Mouse (Mus musculus) granulocyte monocyte progenitor cell, adult 5-6 weeks (primary cell): ENCODE results near the gene Nmnat1. TPM values are rescaled to one million over a fixed set of nuclear protein-coding genes. Genes with fewer than 3 reads are reported as not detected.

Experiments
- ATAC-seq: replicated peaks from 2 replicates; pipeline ENCODE4 v1.8.0; 2016; ENCODE audit warnings: mild to moderate bottlenecking, moderate TSS enrichment, inconsistent platforms; ENCODE audit not compliant: poor library complexity, severe bottlenecking
- total RNA-seq, 2 experiments: library from RNA; stranded (forward) in 1 of 2; stranded (reverse) in 1 of 2; fragments of 200-712, 200-1000 nt in 1 of 2; fragments of >200 nt in 1 of 2; fragmentation: Nextera tagmentation in 1 of 2; gene quantifications; 2 replicates each; pipeline ENCODE4 v1.2.3; 2014 to 2017

Gene Nmnat1
- 5.0 and 7.0 TPM in 2 replicates for total RNA-seq (2014; fragmentation: Nextera tagmentation)
- total RNA-seq (2017), result 10.3 and 11.5 TPM in 2 replicates

GRCm38 (mm10) chr4:149485053-149485824, at the start of gene Nmnat1, which contains the start of gene Lzic:
TSS of gene Nmnat1 (minus strand) at chr4:149485202.
TSS of gene Lzic (plus strand) at chr4:149485229.
- peak; percentile 98 for ATAC-seq

- no peak for ATAC-seq
Measured at GRCm38 (mm10) chr4:149529691-149530090, 44.7 kb upstream of the Nmnat1 start.

GRCm38 (mm10) chr4:149527621-149528354, 42.8 kb upstream of the Nmnat1 start:
- no peak for ATAC-seq

- no peak for ATAC-seq
Measured at GRCm38 (mm10) chr4:149526330-149526729, 41.3 kb upstream of the Nmnat1 start.

GRCm38 (mm10) chr4:149525811-149526210, 40.8 kb upstream of the Nmnat1 start:
- ATAC-seq, result no peak

GRCm38 (mm10) chr4:149525170-149525569, 40.2 kb upstream of the Nmnat1 start:
- no peak for ATAC-seq

- no peak for ATAC-seq
Measured at GRCm38 (mm10) chr4:149523961-149524360, 39.0 kb upstream of the Nmnat1 start.

- no peak for ATAC-seq
Measured at GRCm38 (mm10) chr4:149521258-149521657, 36.3 kb upstream of the Nmnat1 start.

GRCm38 (mm10) chr4:149518351-149519220, 33.6 kb upstream of the Nmnat1 start:
- ATAC-seq, result no peak

- peak; percentile 97 for ATAC-seq
Measured at GRCm38 (mm10) chr4:149517868-149518340, 32.9 kb upstream of the Nmnat1 start, which contains the start of gene Ctnnbip1. TSS of gene Ctnnbip1 (plus strand) at chr4:149518236.

- no peak for ATAC-seq
Measured at GRCm38 (mm10) chr4:149515706-149516105, 30.7 kb upstream of the Nmnat1 start.

- no peak for ATAC-seq
Measured at GRCm38 (mm10) chr4:149512072-149512471, 27.1 kb upstream of the Nmnat1 start.

- ATAC-seq, result peak; percentile 52
Measured at GRCm38 (mm10) chr4:149511221-149511646, 26.2 kb upstream of the Nmnat1 start.

GRCm38 (mm10) chr4:149506904-149507303, 21.9 kb upstream of the Nmnat1 start:
- no peak for ATAC-seq

GRCm38 (mm10) chr4:149505261-149505967, 20.4 kb upstream of the Nmnat1 start:
- no peak for ATAC-seq

GRCm38 (mm10) chr4:149504858-149505257, 19.9 kb upstream of the Nmnat1 start:
- peak; percentile 90 for ATAC-seq

- no peak for ATAC-seq
Measured at GRCm38 (mm10) chr4:149504363-149504762, 19.4 kb upstream of the Nmnat1 start.

GRCm38 (mm10) chr4:149499790-149500189, 14.8 kb upstream of the Nmnat1 start:
- peak; percentile 56 for ATAC-seq

- no peak for ATAC-seq
Measured at GRCm38 (mm10) chr4:149498901-149499300, 13.9 kb upstream of the Nmnat1 start.

GRCm38 (mm10) chr4:149496612-149497011, 11.6 kb upstream of the Nmnat1 start:
- no peak for ATAC-seq
